Mouse (Mus musculus) embryonic fibroblast, embryonic 13.5 days (primary cell): ENCODE measurements around the gene Nup107.

Source experiments
- CTCF ChIP-seq: IDR thresholded peaks from 2 replicates; pipeline ENCODE4 v1.5.1; 2011; ENCODE audit warnings: mild to moderate bottlenecking, control low read depth, low read length, moderate library complexity, borderline replicate concordance; ENCODE audit not compliant: insufficient read depth
- POLR2A ChIP-seq: IDR thresholded peaks from 2 replicates; pipeline ENCODE4 v1.6.1; 2011; ENCODE audit warnings: low read depth, mild to moderate bottlenecking, control low read depth, low read length, moderate library complexity

DNA sequence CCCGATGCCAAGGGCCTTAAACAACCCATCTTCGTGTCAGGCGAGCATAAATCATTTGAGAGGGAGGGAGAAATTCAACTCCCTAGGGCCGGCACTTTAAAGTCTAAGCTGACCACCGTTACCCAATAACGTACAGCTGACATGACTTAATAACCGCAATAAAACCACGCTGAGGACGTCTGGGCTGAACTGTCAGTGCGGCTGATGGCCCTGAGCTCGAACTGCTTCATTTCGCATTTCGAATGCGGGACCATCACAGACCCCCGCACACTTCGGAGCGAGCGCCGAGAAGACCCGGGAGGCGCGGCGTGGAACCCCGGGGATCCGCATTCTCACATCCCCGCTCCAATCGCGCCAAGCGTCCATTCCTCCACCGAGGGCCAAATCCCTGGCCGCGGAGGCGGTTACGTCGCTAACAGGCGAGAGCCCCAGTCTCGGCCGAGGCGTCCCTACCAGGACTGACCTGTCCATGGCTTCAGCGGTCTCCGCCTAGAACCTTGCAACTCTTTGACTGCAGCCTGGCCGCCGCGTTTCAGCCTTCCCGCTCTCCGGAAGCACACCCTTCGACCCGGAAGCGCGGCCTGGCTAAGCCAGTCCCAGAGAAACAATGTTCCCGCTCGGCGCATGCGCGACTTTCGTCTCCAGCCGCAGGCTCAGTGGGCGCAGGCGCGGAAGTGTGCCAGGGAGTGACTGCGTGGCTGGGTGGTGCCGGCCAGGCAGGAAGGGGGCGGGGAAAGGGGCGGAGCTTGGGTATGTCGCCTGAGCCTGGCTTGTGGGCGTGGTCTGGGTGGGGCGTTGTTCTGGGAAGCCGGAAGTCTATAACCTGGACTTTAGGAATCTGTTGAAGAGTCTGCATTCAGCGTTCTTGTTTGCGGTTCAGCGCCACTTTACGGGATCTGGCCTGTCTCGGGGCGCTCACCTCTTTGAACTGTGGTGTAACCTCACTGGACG lies at the start of gene Nup107:
- peak; percentile 83 for TF ChIP-seq POLR2A
- no peak for TF ChIP-seq CTCF
